Mouse (Mus musculus) layer of hippocampus, adult 18-20 months (tissue): ENCODE measurements around the gene Hapln1. TPM values are rescaled to one million over a fixed set of nuclear protein-coding genes. Genes with fewer than 3 reads are reported as not detected.
A peak's percentile ranks its signal among the peaks of the same experiment; 100 is the strongest.

ENCODE experiments used
- DNase-seq, 2 experiments: peaks; one replicate each; pipeline ENCODE4 v3.0.0; 2022; ENCODE audit warnings: low spot score in 2 of 2
- total RNA-seq, 2 experiments: library from RNA; stranded (reverse); gene quantifications; 2 replicates each; pipeline ENCODE4 v1.2.3; 2021

The Hapln1 gene
- total RNA-seq, 2 experiments from 2014 or later = 29.9 to 34.7 TPM

- DNase-seq = no peak
Observed at GRCm38 (mm10) chr13:89597354-89597753, 57.8 kb downstream of the Hapln1 start.

GRCm38 (mm10) chr13:89600466-89600865 is 60.9 kb downstream of the Hapln1 start:
- DNase-seq = no peak

GRCm38 (mm10) chr13:89603336-89603735 is 63.7 kb downstream of the Hapln1 start:
- DNase-seq = no peak

- no peak for DNase-seq
Observed at GRCm38 (mm10) chr13:89607399-89607798, 67.8 kb downstream of the Hapln1 start.

- no peak for DNase-seq
Observed at GRCm38 (mm10) chr13:89619064-89619463, 79.5 kb downstream of the Hapln1 start.

GRCm38 (mm10) chr13:89634137-89634683 is 94.6 kb downstream of the Hapln1 start:
- peak in 1 of 2 experiments; percentile 66 for DNase-seq

GRCm38 (mm10) chr13:89637012-89637411 is 97.4 kb downstream of the Hapln1 start:
- DNase-seq = no peak

- DNase-seq = no peak
Observed at GRCm38 (mm10) chr13:89645589-89645988, 106.0 kb downstream of the Hapln1 start.

- no peak for DNase-seq
Observed at GRCm38 (mm10) chr13:89652773-89653172, 113.2 kb downstream of the Hapln1 start.

- DNase-seq = no peak
Observed at GRCm38 (mm10) chr13:89653279-89653678, 113.7 kb downstream of the Hapln1 start.

GRCm38 (mm10) chr13:89657046-89657445 is 117.5 kb downstream of the Hapln1 start:
- DNase-seq = no peak

Other genes starting within 250 kb of the Hapln1 start
- 10 to 100 TPM; 14.2 to 14.9 TPM for gene Vcan, start 202.7 kb downstream of the Hapln1 start, total RNA-seq